Mouse (Mus musculus): ENCODE measurements around the gene Slitrk1. TPM values are rescaled to one million over a fixed set of nuclear protein-coding genes. Genes with fewer than 3 reads are reported as not detected.

Slitrk1 gene
- total RNA-seq (2023) = not detected

DNA sequence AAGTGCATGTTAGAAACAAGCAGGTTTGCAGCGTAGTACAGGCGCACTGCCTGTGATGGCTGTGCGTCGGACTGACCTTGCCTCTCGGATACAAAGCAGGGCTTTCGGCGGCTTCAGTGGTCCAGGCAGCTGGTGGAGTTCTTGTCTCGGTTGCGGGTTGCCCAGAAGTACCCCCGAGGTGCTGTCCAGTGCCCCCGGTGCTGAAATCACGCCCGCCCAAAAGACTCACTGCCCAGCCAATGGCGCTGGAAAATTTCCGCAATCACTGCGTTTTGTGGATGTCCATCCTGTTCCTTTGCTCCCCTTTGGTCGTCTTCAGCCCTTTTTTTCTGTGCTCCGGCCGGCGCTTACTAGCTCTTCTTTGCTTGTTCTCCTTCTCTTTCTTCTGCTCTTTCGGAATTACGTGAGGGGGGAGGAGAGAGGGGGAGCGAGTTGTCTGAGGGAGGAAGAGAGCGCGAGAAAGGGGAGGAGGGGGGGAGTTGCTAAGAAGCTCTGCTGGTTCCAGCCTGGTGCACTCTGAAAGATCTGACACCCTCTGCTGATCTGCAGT is at the start of gene Slitrk1:
Slitrk1 (minus strand) TSS at position 445 of the 550 bp plus-strand sequence.

